Mouse (Mus musculus) cerebellum, postnatal 36 days (tissue): ENCODE data around the gene Gm9821.

Source experiments
- DNase-seq, 2 experiments: peaks; one replicate each; pipeline ENCODE4 v3.0.0; 2021 to 2022; ENCODE audit warnings: mixed read lengths in 2 of 2

Gene Gm9821

GRCm38 (mm10) chr2:91927826-91928533 is 17.5 kb upstream of the Gm9821 start:
- DNase-seq: peak; percentile 85 to 89

DNA sequence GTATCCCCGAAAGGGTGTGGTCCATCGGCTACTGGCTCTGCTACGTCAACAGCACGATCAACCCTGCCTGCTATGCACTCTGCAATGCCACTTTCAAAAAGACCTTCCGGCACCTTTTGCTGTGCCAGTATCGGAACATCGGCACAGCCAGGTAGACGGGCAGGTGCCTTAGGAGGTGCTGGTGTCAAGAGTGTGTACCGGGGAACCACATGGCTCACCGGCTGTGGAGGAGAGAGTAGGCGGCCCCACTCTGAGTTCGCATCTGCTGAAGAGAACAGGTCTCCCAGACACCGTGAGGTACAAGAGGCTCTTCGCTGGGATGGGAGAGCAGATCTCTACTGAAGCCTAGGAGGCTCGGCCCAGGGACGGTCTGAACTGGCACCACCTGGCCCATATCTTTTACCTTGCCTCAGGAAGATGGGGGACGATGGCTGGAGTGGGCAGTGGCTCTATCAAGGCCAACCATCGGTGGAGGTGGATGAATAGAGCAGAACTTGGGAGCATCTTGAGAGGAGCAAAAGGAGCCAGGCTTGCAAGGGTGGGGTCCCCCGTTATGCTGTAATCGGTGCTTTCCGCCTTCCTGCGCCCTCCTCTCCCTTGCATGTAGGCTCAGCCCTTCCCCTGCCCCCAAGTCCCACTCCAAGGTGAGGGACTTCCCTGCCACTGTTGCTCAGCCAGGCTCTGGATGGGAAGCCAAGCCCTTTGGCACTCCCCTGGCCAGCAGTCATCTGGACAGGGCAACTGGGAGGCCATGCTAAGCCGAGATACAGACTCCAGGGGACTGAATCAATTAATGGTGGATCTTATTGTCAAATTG is 16.8 kb upstream of the Gm9821 start:
- peak; percentile 38 to 42 for DNase-seq

DNA sequence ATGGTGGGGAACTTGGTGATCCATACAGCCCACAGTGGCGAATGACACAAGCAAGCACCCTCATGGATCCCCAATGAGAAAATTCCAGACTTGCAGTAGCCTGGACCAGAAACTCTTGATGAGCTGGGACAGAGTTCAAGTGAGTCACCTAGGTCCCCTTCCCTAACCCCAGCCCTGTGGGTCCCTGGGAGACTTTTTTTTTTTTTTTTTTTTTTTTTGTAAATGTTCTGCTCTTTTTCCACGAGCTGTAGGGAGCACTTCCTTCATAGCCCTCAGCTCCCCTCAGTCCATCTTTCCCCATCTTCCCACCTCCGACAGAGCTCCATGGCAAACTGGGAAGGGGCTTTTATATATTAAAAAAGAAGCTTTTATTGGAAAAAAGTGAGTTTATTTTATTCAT is 16.0 kb upstream of the Gm9821 start:
- no peak for DNase-seq

- peak; percentile 64 to 76 for DNase-seq
These were observed 15.6 kb upstream of the Gm9821 start for GRCm38 (mm10) chr2:91929936-91930335.

DNA sequence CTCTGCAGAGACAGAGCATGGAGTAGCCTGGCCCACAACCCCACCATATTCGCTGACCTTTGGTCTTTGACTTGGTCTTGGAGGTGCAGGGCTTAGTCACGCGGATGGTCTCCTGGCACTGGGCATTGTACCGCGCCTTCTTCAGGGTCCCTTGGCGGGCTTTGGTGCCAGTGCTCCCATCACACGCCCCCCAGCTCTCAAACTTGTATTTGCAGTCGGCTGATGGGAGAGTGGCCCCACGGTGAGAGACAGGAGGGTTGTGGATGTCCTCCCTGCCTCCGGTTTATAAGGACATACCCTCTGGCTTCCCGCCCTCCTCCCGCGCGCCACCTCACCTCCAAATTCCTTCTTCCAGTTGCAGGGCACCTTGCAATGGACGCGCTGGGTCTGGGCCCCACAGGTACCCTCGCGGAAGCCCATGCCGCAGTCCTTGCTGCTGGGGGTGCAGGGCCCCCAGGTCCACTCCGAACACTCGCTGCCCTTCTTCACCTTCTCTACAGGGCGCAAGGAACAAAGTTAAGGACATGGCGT is 14.7 kb upstream of the Gm9821 start:
- DNase-seq: peak in 1 of 2 experiments; percentile 15

GRCm38 (mm10) chr2:91931328-91932159 is 14.0 kb upstream of the Gm9821 start:
- peak; percentile 19 to 42 for DNase-seq

GRCm38 (mm10) chr2:91932160-91932711 is 13.3 kb upstream of the Gm9821 start, which contains the start of gene Mdk:
TSS of gene Mdk (minus strand) at chr2:91932297.
- peak in 1 of 2 experiments; percentile 19 for DNase-seq

DNA sequence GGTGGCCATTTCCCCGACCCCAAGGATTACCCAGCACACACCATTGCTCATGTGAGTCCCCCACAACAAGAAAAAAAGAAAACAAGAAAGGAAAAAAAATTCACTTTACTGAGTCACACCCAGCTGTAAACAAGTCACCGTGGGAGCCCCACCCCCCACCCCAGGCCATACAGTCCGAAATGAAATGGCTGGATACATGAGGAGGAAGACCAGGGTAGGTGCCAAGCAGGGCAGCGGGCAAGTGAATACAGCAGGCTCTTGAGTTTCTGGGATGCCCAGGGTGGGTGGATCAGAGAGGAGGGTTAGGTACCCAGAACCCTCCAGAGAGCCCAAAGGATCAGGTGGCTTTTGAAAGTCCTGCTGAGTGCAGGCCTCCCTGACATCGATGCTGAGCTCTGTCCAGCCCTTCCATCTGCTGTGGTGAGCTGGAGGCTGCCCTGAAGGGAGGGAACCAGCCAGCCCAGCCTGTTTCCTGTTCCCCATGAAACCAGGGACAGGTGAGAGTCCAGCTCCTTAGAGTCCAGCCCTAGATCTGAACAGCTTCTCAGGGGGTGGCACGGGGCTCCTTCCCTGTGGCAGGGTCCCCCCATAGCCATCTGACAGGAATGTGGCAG is 12.7 kb upstream of the Gm9821 start:
- peak; percentile 60 for DNase-seq

DNA sequence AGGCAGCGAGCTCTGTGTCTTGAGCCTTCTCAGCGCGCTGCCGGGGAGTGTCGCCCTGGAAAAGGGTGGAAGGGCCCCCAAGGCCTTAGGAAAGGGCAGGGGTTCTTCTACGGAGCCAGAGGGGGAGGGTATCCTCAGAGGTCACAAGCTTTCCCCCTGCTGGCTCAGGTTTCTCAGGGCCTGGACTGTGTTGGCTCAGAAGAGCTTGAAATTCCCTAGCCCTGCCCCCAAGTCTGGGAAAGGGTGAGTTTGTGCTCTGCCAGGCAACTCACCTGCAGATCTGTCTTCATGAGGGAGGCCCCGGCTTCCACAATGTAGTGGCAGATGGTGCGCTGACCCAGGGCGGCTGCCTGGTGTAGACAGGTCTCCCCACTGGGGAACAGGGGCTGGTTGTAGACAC is 12.0 kb upstream of the Gm9821 start:
- DNase-seq: peak; percentile 75 to 79

- DNase-seq: no peak
These were observed 11.5 kb upstream of the Gm9821 start for GRCm38 (mm10) chr2:91934016-91934415.

DNA sequence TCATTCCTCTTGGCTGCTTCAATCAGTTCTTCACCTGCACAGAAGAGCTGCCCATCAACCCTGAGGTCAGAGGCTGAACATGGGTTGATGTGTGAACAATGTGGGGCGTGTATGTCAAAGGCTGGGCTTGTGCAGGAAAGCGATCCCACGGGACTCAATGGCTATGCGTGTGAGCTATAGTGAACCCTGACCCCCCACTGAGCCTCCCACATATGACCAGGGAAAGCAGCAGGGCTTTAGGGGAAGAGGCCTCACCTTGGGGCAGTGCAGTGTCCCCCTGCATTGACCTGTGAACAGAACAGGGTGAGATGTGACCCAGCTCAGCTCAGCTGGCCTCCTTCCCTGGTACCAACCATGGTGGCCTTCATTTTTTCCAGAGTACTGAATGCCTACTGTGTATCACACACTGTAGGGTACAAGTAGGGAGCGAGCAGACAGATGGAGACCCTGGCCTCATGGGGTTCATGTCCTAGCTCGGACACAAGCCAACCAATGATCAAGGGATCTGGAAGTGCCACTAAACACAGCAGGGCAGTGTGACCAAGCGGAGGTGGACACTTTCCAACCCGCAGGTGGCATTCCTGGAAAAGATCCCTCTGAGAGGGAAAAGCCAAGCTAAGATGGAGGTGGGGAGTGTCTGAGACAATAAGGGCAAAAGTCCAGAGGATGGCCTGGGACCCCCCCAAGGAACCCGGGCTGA is 10.5 kb upstream of the Gm9821 start:
- DNase-seq: peak; percentile 62 to 67

DNA sequence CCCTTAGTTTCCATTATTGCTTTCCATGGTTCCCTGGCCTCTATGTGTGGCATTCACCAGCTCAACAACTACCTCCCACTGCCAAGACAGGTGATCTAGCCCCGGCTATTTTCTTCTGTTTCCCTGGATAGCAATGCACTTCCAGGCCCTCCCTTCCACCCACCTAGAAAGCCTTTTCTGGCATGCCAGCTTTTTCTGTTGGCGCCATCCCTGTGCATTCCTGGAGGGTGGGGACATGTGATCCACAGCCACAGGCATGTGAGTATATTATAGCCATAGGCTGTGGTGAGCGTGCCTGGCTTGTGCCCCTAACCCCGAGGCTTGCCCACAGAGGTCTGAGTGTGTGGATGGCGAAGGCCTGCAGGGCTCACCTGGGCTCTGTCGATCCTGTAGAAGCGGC is 9.3 kb upstream of the Gm9821 start:
- DNase-seq: no peak

- no peak for DNase-seq
These were observed 6.1 kb upstream of the Gm9821 start for GRCm38 (mm10) chr2:91939303-91939935.

DNA sequence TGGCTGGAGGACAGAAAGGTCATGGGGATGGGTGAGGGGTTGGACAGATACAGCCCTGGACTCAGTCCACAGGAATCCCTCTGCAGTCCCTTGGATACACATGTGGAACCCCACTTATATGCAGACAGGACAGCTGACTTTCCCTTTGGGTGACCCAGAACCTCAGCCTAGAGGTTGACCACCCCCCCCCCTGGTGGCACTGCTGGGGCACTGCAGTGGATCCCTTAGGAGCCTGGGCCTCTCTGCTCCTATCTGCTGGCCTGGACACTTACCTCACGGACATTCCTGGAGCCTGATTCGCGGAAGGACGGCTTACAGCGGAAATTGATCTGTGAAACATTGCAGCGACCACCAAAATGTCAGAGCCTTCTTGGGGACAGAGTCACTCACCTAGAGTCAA is 3.1 kb upstream of the Gm9821 start:
- no peak for DNase-seq

GRCm38 (mm10) chr2:91944170-91944950 is 1.1 kb upstream of the Gm9821 start:
- peak; percentile 86 to 87 for DNase-seq

GRCm38 (mm10) chr2:91946836-91947235 is 1.3 kb downstream of the Gm9821 start:
- peak; percentile 39 to 48 for DNase-seq

- peak; percentile 46 to 59 for DNase-seq
These were observed 2.1 kb downstream of the Gm9821 start for GRCm38 (mm10) chr2:91947397-91948150.

- DNase-seq: no peak
These were observed 2.6 kb downstream of the Gm9821 start for GRCm38 (mm10) chr2:91948151-91948509.

DNA sequence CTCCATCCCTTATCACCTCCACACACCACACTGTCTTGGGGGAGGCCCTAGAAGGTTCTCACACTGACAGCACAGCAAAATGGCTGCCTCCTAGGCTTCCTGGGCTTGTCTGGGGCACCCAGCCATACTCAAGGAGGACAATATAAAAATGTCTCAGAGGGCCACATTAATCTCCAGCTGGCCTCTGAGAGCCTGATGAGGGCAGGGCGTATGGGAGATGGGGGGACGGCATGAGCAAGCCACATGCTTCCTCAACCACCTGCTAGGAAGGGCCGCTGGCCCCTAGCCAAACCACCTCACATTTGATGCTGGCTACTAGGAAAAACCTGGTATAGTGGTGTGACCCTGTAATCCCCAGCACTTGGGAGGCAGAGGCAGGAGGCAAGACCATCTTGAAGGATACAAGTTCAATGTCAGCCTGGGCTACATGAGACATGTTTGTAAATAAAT is 3.3 kb downstream of the Gm9821 start:
- peak; percentile 55 to 59 for DNase-seq
